Mouse (Mus musculus) Patski (cell line): ENCODE data around the gene Mark2. TPM values are rescaled to one million over a fixed set of nuclear protein-coding genes. Genes with fewer than 3 reads are reported as not detected.

Experiments used
- ATAC-seq: fragments of 100-300 bp; one replicate; pipeline ENCODE4 v1.8.0; 2021
- CTCF ChIA-PET: fragments of 350-600 bp; sonication (Branson Sonifier 250); formaldehyde crosslinking; loops from one replicate; lab custom pipeline; 2022; ENCODE audit warnings: inconsistent platforms; lab: Charles Lee
- POLR2A ChIA-PET: fragments of 350-600 bp; sonication (Branson Sonifier 250); formaldehyde crosslinking; loops from one replicate; lab custom pipeline; 2022; ENCODE audit warnings: antibody characterized with exemption, inconsistent platforms; lab: Charles Lee
- DNase-seq: peaks from one replicate; pipeline ENCODE4 v3.0.0-alpha.2; 2011; ENCODE audit warnings: low read depth, low spot score
- H3K27me3 ChIP-seq: fragments of 371-371 bp; one replicate; pipeline ENCODE4 v1.5.1; 2021
- CTCF ChIP-seq: fragments of 100-300 bp; IDR thresholded peaks from one replicate; pipeline ENCODE4 v1.5.1; 2021
- in situ Hi-C: fragments of 300-500 bp; cut with MboI; formaldehyde crosslinking; loops from 3 replicates; pipeline ENCODE4 v1.11.1; 2018; ENCODE audit warnings: low pct_unique_long_range_greater_than_20kb, mixed read lengths
- polyA plus RNA-seq: library from polyadenylated mRNA; unstranded; gene quantifications from one replicate; pipeline ENCODE4 v1.2.3, GENCODE M21; 2021

Mark2 gene
- polyA plus RNA-seq, 1 experiment from 2014 or later: 76.9 TPM

- no peak for TF ChIP-seq CTCF
- DNase-seq (no peak), ATAC-seq (no peak)
- CTCF ChIA-PET: interaction anchor here (0.8 to 4.5 kb wide), 9 partner anchors 12 to 86 kb away, joined by 3 to 18 read pairs (median 4); partner anchors contain the start of gene Rcor2
- in situ Hi-C loops: loop anchor here (5.0 kb wide), 1 partner anchor 51 kb away; no protein-coding TSS in a partner anchor
- POLR2A ChIA-PET: interaction anchor here (0.7 to 1.7 kb wide), 5 partner anchors 18 to 64 kb away, joined by 3 to 5 read pairs (median 4); no protein-coding TSS in a partner anchor
- H3K27me3 ChIP-seq: no peaks in the 10 kb centered on the region
These were observed 3.8 kb downstream of the Mark2 start for GRCm38 (mm10) chr19:7337781-7338342.

GRCm38 (mm10) chr19:7335656-7336055 lies 6.0 kb downstream of the Mark2 start:
- ChIA-PET POLR2A (no interaction called here), CTCF (interaction anchor here (0.6 to 3.0 kb wide), 4 partner anchors 11 to 46 kb away, joined by 3 to 13 read pairs (median 4); no protein-coding TSS in a partner anchor)
- H3K27me3 ChIP-seq: no peaks in the 10 kb centered on the region
- DNase-seq (no peak), ATAC-seq (no peak)
- in situ Hi-C loops: loop anchor here (5.0 kb wide), 1 partner anchor 48 kb away; no protein-coding TSS in a partner anchor
- no peak for TF ChIP-seq CTCF

- no peak for TF ChIP-seq CTCF
- in situ Hi-C loops: no loop called here
- no peak for DNase-seq
- ChIA-PET POLR2A (no interaction called here), CTCF (interaction anchor here (1.2 to 3.0 kb wide), 4 partner anchors 9 to 65 kb away, joined by 3 to 13 read pairs (median 4); no protein-coding TSS in a partner anchor)
- ATAC-seq: no peak
- H3K27me3 ChIP-seq: no peaks in the 10 kb centered on the region
These were observed 7.6 kb downstream of the Mark2 start for GRCm38 (mm10) chr19:7334049-7334448.

- TF ChIP-seq CTCF: no peak
- POLR2A ChIA-PET: interaction anchor here (1.4 kb wide), 1 partner anchor 19 kb away, joined by 3 read pairs; no protein-coding TSS in a partner anchor
- in situ Hi-C loops: no loop called here
- H3K27me3 ChIP-seq: no peaks in the 10 kb centered on the region
- ATAC-seq (no peak), DNase-seq (no peak)
- CTCF ChIA-PET: interaction anchor here (1.0 to 2.6 kb wide), 3 partner anchors 11 to 39 kb away, joined by 3 to 8 read pairs (median 4); no protein-coding TSS in a partner anchor
These were observed 20.3 kb downstream of the Mark2 start for GRCm38 (mm10) chr19:7321391-7321790.

GRCm38 (mm10) chr19:7320181-7320580 lies 21.5 kb downstream of the Mark2 start:
- TF ChIP-seq CTCF: no peak
- in situ Hi-C loops: no loop called here
- no peaks in the 10 kb centered on the region for H3K27me3 ChIP-seq
- DNase-seq: no peak
- ChIA-PET CTCF (interaction anchor here (1.6 to 2.6 kb wide), 2 partner anchors 19 to 38 kb away, joined by 4 to 8 read pairs; no protein-coding TSS in a partner anchor), POLR2A (interaction anchor here (0.7 to 1.4 kb wide), 2 partner anchors 18 to 96 kb away, joined by 4 to 9 read pairs; no protein-coding TSS in a partner anchor)
- peak; percentile 86 for ATAC-seq

GRCm38 (mm10) chr19:7317716-7318115 lies 23.9 kb downstream of the Mark2 start:
- in situ Hi-C loops: no loop called here
- ATAC-seq (no peak), DNase-seq (no peak)
- no peak for TF ChIP-seq CTCF
- ChIA-PET POLR2A (no interaction called here), CTCF (no interaction called here)
- no peaks in the 10 kb centered on the region for H3K27me3 ChIP-seq

- TF ChIP-seq CTCF: no peak
- in situ Hi-C loops: no loop called here
These were observed 24.8 kb downstream of the Mark2 start for GRCm38 (mm10) chr19:7316822-7317221.

GRCm38 (mm10) chr19:7315587-7315984 lies 26.1 kb downstream of the Mark2 start:
- POLR2A ChIA-PET: interaction anchor here (0.6 to 1.9 kb wide), 3 partner anchors 8 to 216 kb away, joined by 3 to 4 read pairs (median 4); no protein-coding TSS in a partner anchor
- no peak for ATAC-seq

More at GRCm38 (mm10) chr19:7316822-7317221, 24.8 kb downstream of the Mark2 start:
- DNase-seq: no peak
- ChIA-PET POLR2A (interaction anchor here (1.4 to 1.9 kb wide), 2 partner anchors 10 to 21 kb away, joined by 4 read pairs; no protein-coding TSS in a partner anchor), CTCF (interaction anchor here (1.1 kb wide), 1 partner anchor 28 kb away, joined by 4 read pairs; no protein-coding TSS in a partner anchor)
- ATAC-seq: no peak
- no peaks in the 10 kb centered on the region for H3K27me3 ChIP-seq

GRCm38 (mm10) chr19:7314976-7315586 lies 26.6 kb downstream of the Mark2 start:
- ATAC-seq (no peak), DNase-seq (no peak)
- no peaks in the 10 kb centered on the region for H3K27me3 ChIP-seq
- in situ Hi-C loops: no loop called here
- POLR2A ChIA-PET: no interaction called here
- no peak for TF ChIP-seq CTCF
- CTCF ChIA-PET: interaction anchor here (1.9 kb wide), 1 partner anchor 23 kb away, joined by 4 read pairs; no protein-coding TSS in a partner anchor

More at GRCm38 (mm10) chr19:7315587-7315984, 26.1 kb downstream of the Mark2 start:
- CTCF ChIA-PET: interaction anchor here (1.9 kb wide), 1 partner anchor 22 kb away, joined by 4 read pairs; no protein-coding TSS in a partner anchor
- no peak for TF ChIP-seq CTCF
- no peaks in the 10 kb centered on the region for H3K27me3 ChIP-seq
- no peak for DNase-seq
- in situ Hi-C loops: no loop called here

- no peak for TF ChIP-seq CTCF
- ChIA-PET CTCF (no interaction called here), POLR2A (interaction anchor here (0.6 kb wide), 1 partner anchor 26 kb away, joined by 3 read pairs; no protein-coding TSS in a partner anchor)
- in situ Hi-C loops: no loop called here
- ATAC-seq (no peak), DNase-seq (no peak)
- no peaks in the 10 kb centered on the region for H3K27me3 ChIP-seq
These were observed 28.0 kb downstream of the Mark2 start for GRCm38 (mm10) chr19:7313660-7314059.
